Mouse (Mus musculus): ENCODE measurements around the gene Vdac1. TPM values are rescaled to one million over a fixed set of nuclear protein-coding genes. Genes with fewer than 3 reads are reported as not detected.

Vdac1 gene
- 374 TPM in 1 of 2 replicates, not detected in the other for polyA plus RNA-seq (2012; ENCODE audit: insufficient read depth, insufficient read length, low replicate concordance, missing spikeins)

DNA sequence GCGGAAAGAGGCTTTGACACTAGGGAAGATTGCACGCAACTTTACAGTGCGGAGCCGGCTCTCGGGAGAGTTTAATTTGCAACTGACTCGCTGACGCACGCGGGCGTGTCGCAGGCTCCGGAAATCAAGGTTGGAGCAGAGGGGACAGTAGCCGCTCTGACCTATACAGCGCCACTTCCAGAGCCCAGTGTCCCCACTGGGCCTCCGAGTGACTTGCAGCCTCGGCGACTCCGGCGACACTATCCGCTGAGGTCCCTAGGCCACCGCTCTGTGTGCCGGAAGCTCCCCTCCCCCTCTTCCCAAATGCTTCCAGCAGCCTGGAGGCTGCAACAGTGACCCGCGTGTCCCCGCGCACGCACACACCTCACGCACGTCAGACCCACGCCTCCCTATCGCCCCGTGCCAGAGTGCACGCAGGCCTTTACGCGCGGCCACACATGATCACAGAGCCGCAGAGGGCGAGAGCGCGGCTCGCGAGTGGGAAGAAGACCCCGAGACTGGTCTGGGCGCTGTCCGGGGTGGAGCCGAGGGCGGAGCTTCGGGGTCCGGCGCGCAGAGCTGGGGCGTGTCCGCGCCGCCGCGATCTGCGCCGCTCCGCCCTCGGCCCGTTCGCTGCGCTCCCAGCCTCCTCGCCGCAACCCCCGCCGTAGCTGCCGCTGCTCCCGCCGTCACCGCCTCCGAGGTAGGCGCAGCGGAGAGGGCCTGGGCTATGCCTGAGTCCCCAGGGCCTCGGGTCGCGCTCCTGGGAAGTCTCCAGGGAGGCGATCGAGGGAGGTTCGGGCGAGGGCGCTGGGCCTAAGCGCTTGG, at the start of gene Vdac1:
Gene Vdac1, plus strand, starts transcription at position 390 of the 807 bp plus-strand sequence.
- TF ChIP-seq CTCF (IDR thresholded peaks at IDR 0.05; ENCODE audit: insufficient read depth, low read depth, low read length) (no peak), POLR2A (IDR thresholded peaks at IDR 0.05; ENCODE audit: insufficient read depth, low read depth, low read length) (peak; percentile 82)
- H3K27ac ChIP-seq (ENCODE audit: insufficient read depth, low read depth, low read length), result peak within 1 kb of the TSS; percentile 88
- WGBS, result under 1% methylated on average over 84 of the region's 84 CpGs
- H3K4me1 ChIP-seq (ENCODE audit: control insufficient read depth, insufficient read depth, low read length), result peaks cover 31% of the 10 kb centered on the region
- peak within 1 kb of the TSS; percentile 70 for H3K4me3 ChIP-seq (ENCODE audit: insufficient read depth, low read depth, low read length)

DNA sequence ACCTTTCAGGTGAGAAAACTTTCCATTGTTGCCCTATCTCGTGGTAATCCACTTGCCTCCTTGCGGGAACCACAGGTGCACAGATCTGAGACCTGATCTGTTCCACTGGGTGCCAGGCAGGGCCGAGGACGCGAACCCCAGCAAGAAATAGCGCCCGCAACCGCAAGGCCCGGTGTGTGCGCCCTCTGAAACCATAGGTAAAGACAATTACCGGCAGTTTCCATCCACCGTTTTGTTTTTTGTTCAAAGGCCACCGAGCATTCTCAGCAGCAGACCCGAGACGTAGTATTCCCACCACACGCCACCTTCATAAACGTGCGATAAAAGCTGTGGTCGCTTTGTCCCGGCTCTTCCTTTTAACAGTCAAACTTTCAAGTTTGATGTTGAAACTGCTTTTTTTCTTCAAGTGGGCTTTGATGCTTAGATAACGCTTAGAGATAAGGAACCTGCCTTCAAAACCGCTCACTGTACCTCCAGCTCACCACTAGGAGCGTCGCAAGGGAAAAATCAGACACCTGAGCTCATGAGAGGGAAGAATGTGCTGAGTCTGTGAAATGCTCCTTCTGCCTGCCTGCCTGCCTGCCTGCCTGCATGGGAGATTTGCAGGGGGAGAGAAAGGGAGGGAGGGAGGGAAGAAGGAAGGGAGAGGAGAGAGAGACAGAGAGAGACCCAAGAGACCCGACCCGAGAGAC, 46.4 kb upstream of the Vdac1 start:
- no peak overlapping the region for H3K27ac ChIP-seq (ENCODE audit: insufficient read depth, low read depth, low read length)
- TF ChIP-seq POLR2A (IDR thresholded peaks at IDR 0.05; ENCODE audit: insufficient read depth, low read depth, low read length) (no peak), CTCF (IDR thresholded peaks at IDR 0.05; ENCODE audit: insufficient read depth, low read depth, low read length) (no peak)
- 41% methylated on average over 26 of the region's 26 CpGs for WGBS
- H3K4me3 ChIP-seq (ENCODE audit: insufficient read depth, low read depth, low read length), result no peak overlapping the region
- H3K4me1 ChIP-seq (ENCODE audit: control insufficient read depth, insufficient read depth, low read length), result peaks cover 2% of the 10 kb centered on the region

DNA sequence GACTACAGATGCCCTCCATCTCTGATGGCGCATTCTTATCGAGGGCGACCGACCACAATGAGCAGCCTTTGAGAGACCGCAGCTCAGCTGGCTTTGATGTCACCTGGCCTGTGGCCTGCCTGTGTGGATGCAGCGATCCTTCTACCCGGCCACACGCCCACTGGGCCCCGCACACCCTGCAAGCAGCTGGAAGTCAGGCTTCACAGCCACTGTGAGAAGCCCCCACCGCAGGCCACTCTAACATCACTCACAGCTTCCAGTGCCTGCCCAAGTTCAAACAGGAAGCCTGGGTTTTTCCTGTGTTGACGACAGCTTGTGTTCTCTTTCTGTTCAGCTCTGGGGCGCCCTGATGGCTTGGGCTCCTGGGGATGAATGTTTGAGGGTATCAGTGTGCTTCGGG, 42.2 kb upstream of the Vdac1 start:
- Histone ChIP-seq H3K27ac (ENCODE audit: insufficient read depth, low read depth, low read length) (no peak overlapping the region), H3K4me1 (ENCODE audit: control insufficient read depth, insufficient read depth, low read length) (no peaks in the 10 kb centered on the region), H3K4me3 (ENCODE audit: insufficient read depth, low read depth, low read length) (no peak overlapping the region)
- 79% methylated on average over 13 of the region's 13 CpGs for WGBS
- TF ChIP-seq POLR2A (IDR thresholded peaks at IDR 0.05; ENCODE audit: insufficient read depth, low read depth, low read length) (no peak), CTCF (IDR thresholded peaks at IDR 0.05; ENCODE audit: insufficient read depth, low read depth, low read length) (no peak)

DNA sequence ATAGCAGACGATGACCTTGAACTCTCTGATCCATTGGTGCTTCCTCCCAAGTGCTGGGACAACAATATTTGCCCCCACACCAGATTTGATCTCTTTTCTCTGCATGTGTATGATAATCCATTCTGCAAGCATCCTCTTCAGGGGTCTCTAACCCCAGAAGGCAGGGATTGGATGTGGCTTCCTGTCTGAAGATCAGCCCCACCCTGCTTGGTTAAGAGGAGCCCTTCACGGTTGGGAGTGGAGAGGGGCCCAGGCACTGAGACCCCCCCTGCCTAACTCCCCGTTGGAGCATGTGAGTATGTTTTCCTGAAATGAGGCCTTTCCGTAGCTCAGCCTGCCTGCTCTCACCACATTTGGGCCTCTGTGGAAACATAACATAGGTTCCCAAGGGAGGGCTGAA, 41.0 kb upstream of the Vdac1 start:
- no peak for TF ChIP-seq CTCF (IDR thresholded peaks at IDR 0.05; ENCODE audit: insufficient read depth, low read depth, low read length)
- TF ChIP-seq POLR2A (IDR thresholded peaks at IDR 0.05; ENCODE audit: insufficient read depth, low read depth, low read length), result no peak
- no peak overlapping the region for H3K27ac ChIP-seq (ENCODE audit: insufficient read depth, low read depth, low read length)
- no peak overlapping the region for H3K4me3 ChIP-seq (ENCODE audit: insufficient read depth, low read depth, low read length)
- 89% methylated on average over 4 of the region's 4 CpGs for WGBS
- no peaks in the 10 kb centered on the region for H3K4me1 ChIP-seq (ENCODE audit: control insufficient read depth, insufficient read depth, low read length)

DNA sequence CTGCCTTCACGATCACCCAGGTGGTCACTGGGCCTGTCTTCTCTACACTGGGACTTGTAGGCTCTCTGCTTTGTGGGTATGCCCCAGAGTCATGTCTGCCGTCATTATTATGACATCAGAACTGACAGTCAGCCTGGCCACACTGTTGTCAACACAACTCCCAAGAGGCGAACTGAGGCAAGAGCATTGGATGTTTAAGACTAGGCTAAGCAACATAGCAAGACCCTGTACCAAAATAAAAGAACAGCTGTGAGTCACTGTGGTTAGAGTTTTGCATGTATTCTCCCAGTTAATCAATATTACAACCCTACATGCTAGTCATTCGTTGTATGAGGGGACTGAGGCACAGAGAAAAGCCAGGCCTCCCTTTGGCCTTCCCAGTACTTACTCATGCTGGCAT, 40.1 kb upstream of the Vdac1 start:
- Histone ChIP-seq H3K4me3 (ENCODE audit: insufficient read depth, low read depth, low read length) (no peak overlapping the region), H3K4me1 (ENCODE audit: control insufficient read depth, insufficient read depth, low read length) (no peaks in the 10 kb centered on the region), H3K27ac (ENCODE audit: insufficient read depth, low read depth, low read length) (no peak overlapping the region)
- WGBS, result 87% methylated on average over 4 of the region's 4 CpGs
- TF ChIP-seq POLR2A (IDR thresholded peaks at IDR 0.05; ENCODE audit: insufficient read depth, low read depth, low read length) (no peak), CTCF (IDR thresholded peaks at IDR 0.05; ENCODE audit: insufficient read depth, low read depth, low read length) (no peak)

DNA sequence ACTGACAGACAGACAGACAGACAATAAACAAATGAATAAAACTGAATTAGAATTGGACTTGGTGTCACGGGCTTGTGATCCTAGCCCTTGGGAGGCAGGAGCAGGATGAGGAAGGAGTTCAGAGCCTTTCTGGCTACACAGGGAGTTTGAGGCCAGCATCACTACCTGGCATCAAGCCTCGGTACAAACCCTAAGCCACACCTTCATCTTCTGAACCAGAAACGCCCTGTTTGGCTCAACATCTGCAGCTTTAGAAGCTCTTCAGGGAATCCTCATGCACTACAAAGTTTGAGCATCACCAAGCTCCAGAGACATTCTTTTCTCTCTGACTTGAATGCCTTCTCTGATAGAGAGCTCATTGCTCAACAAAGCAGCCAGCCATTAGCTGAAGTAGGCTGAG, 39.1 kb upstream of the Vdac1 start:
- no peak for TF ChIP-seq CTCF (IDR thresholded peaks at IDR 0.05; ENCODE audit: insufficient read depth, low read depth, low read length)
- no peak for TF ChIP-seq POLR2A (IDR thresholded peaks at IDR 0.05; ENCODE audit: insufficient read depth, low read depth, low read length)
- Histone ChIP-seq H3K4me3 (ENCODE audit: insufficient read depth, low read depth, low read length) (no peak overlapping the region), H3K27ac (ENCODE audit: insufficient read depth, low read depth, low read length) (no peak overlapping the region), H3K4me1 (ENCODE audit: control insufficient read depth, insufficient read depth, low read length) (no peaks in the 10 kb centered on the region)
- WGBS, result 68% methylated on average over 3 of the region's 3 CpGs

DNA sequence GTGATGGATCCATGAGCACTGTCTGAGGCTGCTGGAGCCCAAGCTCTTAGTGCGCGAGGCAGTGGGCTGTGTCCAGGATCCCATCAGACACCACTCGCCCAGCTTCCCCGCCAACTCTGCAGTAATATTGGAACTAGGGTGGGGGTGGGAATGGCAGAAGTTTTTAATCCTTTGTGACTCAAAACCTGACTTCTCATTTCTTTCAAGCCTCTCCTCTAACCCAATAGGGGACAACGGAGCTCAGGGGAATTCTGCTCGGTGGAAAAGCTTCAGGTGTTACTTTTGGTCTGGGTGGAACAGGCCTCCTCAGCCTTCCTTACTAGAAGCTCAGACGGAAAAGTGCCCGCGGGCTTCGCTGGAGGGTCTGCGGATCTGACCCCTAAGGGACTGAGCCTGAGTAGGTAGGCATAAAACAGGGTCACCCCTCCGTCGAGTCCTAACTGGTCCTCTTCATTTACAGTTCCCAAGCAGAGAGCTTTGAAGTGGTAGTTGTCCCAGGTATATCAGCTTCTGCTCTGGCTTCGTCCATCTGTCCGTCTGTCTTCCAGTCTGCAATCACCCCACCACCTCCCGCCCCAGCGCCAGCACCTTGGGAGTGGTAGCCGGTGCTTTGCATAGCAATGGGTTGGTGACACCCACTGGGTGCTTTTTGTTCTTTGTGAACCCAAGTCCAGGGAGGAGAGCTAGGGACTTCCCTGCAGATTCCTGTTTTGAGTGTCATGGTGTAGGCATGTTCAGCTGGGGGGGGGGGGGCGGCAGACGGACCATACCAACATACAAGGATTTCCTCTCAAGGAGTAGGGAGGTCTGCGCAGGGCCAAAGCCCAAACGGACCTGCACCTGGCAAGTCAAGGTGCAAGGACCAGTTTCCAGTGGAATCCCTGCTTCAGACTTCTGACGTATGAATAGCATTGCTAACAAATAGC, 36.0 kb upstream of the Vdac1 start:
- Histone ChIP-seq H3K4me3 (ENCODE audit: insufficient read depth, low read depth, low read length) (no peak overlapping the region), H3K4me1 (ENCODE audit: control insufficient read depth, insufficient read depth, low read length) (no peaks in the 10 kb centered on the region), H3K27ac (ENCODE audit: insufficient read depth, low read depth, low read length) (no peak overlapping the region)
- 75% methylated on average over 23 of the region's 23 CpGs for whole genome bisulfite sequencing
- TF ChIP-seq POLR2A (IDR thresholded peaks at IDR 0.05; ENCODE audit: insufficient read depth, low read depth, low read length) (no peak), CTCF (IDR thresholded peaks at IDR 0.05; ENCODE audit: insufficient read depth, low read depth, low read length) (no peak)

DNA sequence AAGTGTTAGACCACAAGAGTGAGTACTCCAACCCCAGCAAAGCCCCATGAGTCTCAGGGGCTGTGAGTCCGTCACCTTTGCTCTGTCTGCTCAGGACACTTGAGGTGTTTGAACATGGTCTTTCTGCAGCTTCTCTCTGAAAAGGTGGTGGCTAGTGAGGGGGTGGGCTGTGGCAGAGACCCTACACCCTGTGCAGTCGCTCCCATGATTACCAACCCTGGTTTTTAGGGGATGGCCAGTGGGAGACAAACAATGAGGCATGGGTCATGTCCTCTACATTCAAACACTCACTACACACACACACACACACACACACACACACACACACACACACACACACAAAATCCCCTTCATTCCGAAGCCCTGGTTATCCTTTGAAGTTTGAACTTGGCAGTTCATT, 33.3 kb upstream of the Vdac1 start:
- Histone ChIP-seq H3K4me1 (ENCODE audit: control insufficient read depth, insufficient read depth, low read length) (peaks cover 2% of the 10 kb centered on the region), H3K27ac (ENCODE audit: insufficient read depth, low read depth, low read length) (no peak overlapping the region), H3K4me3 (ENCODE audit: insufficient read depth, low read depth, low read length) (no peak overlapping the region)
- TF ChIP-seq POLR2A (IDR thresholded peaks at IDR 0.05; ENCODE audit: insufficient read depth, low read depth, low read length) (no peak), CTCF (IDR thresholded peaks at IDR 0.05; ENCODE audit: insufficient read depth, low read depth, low read length) (no peak)
- 75% methylated on average over 3 of the region's 3 CpGs for WGBS
